Mouse (Mus musculus) intestine, embryonic 16.5 days (tissue): ENCODE measurements around the gene Atg16l2. TPM values are rescaled to one million over a fixed set of nuclear protein-coding genes. Genes with fewer than 3 reads are reported as not detected.

ENCODE experiments used
- ATAC-seq: fragments of 200-750 bp; cut with Nextera tagmentation; 2 replicates; pipeline ENCODE4 v1.8.0; 2017; ENCODE audit warnings: moderate TSS enrichment, moderate library complexity
- H3K27ac ChIP-seq: fragments of 300-500 bp; sonication (generic); 2 replicates; pipeline ENCODE4 v1.5.1; 2014; ENCODE audit warnings: mild to moderate bottlenecking, low read length
- H3K27me3 ChIP-seq: fragments of 300-500 bp; sonication (generic); replicated peaks from 2 replicates; pipeline ENCODE4 v1.6.1; 2014; ENCODE audit warnings: low read length, control low read depth, mixed read lengths; ENCODE audit not compliant: control insufficient read depth, insufficient read depth
- H3K36me3 ChIP-seq: fragments of 300-500 bp; sonication (generic); 2 replicates; pipeline ENCODE4 v1.6.1; 2014; ENCODE audit warnings: low read length, control low read depth; ENCODE audit not compliant: control insufficient read depth, insufficient read depth
- H3K4me1 ChIP-seq: fragments of 300-500 bp; sonication (generic); 2 replicates; pipeline ENCODE4 v1.6.1; 2014; ENCODE audit warnings: low read length, control low read depth, mixed read lengths; ENCODE audit not compliant: control insufficient read depth, insufficient read depth
- H3K4me2 ChIP-seq: fragments of 300-500 bp; sonication (generic); 2 replicates; pipeline ENCODE4 v1.6.1; 2014; ENCODE audit warnings: low read depth, low read length, control low read depth
- H3K4me3 ChIP-seq: fragments of 300-500 bp; sonication (generic); 2 replicates; pipeline ENCODE4 v1.5.1; 2014; ENCODE audit warnings: mild to moderate bottlenecking, low read length
- H3K9ac ChIP-seq: fragments of 300-500 bp; sonication (generic); 2 replicates; pipeline ENCODE4 v1.6.1; 2014; ENCODE audit warnings: low read depth, low read length
- H3K9me3 ChIP-seq: fragments of 300-500 bp; sonication (generic); 2 replicates; pipeline ENCODE4 v1.6.1; 2016; ENCODE audit warnings: low read length, control low read depth; ENCODE audit not compliant: control insufficient read depth
- WGBS: fragments of 180-500 bp; shearing (Covaris S2); extraction: QIAGEN DNeasy Blood & Tissue Kit; methylation state at CpG from one replicate; pipeline ENCODE4 v1.1.7; 2014; 5-methylcytosine and 5-hydroxymethylcytosine counted together
- polyA plus RNA-seq: library from polyadenylated mRNA; unstranded; fragments of >200 nt; fragmentation: Nextera tagmentation; extraction: Ambion mirVana; gene quantifications from 2 replicates; pipeline ENCODE4 v1.2.1, GENCODE M21; 2015

The Atg16l2 gene
- polyA plus RNA-seq, 1 experiment from 2014 or later = 17.3 TPM

DNA sequence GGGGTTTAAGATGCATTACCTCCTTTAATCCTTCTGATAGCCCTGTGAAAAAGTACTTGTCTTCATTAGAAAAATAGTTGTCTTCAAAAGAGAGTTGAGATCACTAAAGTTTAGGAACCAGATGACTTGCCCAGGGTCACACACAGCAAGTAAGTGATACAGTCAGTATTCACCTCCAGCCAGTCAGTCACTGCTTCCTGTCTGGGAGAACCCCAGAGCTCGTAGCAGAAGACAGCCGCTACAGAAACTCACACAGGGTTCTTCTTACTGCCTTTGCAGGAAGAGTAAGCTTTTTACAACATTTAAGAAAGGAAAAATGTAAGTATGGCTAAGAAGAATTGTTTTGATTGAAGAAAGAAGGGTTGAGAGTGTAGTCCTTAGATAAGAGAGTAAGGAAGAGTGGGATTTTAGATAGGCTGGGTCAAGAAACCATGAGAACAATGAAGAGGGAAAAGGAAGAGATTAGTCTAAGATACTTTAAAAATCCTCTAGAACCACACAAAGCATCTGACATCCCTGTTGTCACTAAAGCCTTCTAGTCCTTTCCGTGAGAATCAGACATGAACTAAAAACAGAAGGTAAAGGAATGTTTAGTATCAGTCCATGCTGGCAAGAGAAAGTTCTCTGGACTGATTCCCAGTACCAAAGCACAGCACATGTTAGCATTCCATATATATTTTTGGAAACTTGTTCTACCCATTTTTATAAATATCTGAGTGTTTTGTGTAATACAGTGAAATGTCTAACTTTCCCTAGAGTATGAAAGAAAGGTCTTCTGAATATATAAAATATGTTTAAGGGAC is 34.4 kb downstream of the Atg16l2 start:
- 51% methylated on average over 3 of the region's 3 CpGs for WGBS
- no peak overlapping the region for H3K4me3 ChIP-seq
- H3K9ac ChIP-seq = no peak overlapping the region
- no peak for ATAC-seq
- no peaks in the 10 kb centered on the region for H3K36me3 ChIP-seq
- no peak overlapping the region for H3K4me2 ChIP-seq
- no peaks in the 10 kb centered on the region for H3K4me1 ChIP-seq
- peak overlapping the region; percentile 60; the same call in 1 of the 2 replicates for H3K27ac ChIP-seq
- no peaks in the 10 kb centered on the region for H3K9me3 ChIP-seq
- no peaks in the 10 kb centered on the region for H3K27me3 ChIP-seq

DNA sequence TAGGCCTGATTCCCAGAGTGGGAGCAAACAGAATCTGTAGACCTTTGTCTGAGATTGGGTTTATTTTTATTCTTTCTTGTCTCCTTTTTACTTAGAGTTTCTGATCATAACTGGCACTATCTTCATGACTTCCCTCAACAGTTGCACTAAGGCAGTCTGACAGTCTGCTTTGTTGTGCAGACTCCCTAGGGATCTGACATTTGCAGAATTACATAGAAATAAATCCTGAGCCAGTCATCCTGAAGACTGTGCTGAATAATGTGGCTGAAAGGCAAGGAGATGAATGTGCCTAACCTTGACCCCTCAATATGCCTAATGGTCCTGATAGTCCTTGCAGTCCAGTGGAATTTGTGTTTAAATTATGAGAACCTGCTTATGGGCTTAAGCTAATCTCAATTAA is 38.5 kb downstream of the Atg16l2 start:
- no peaks in the 10 kb centered on the region for H3K9me3 ChIP-seq
- H3K4me1 ChIP-seq = no peaks in the 10 kb centered on the region
- H3K4me3 ChIP-seq = no peak overlapping the region
- no peak overlapping the region for H3K9ac ChIP-seq
- H3K36me3 ChIP-seq = peaks cover 7% of the 10 kb centered on the region
- ATAC-seq = no peak
- H3K27ac ChIP-seq = no peak overlapping the region
- no peaks in the 10 kb centered on the region for H3K27me3 ChIP-seq
- H3K4me2 ChIP-seq = no peak overlapping the region

DNA sequence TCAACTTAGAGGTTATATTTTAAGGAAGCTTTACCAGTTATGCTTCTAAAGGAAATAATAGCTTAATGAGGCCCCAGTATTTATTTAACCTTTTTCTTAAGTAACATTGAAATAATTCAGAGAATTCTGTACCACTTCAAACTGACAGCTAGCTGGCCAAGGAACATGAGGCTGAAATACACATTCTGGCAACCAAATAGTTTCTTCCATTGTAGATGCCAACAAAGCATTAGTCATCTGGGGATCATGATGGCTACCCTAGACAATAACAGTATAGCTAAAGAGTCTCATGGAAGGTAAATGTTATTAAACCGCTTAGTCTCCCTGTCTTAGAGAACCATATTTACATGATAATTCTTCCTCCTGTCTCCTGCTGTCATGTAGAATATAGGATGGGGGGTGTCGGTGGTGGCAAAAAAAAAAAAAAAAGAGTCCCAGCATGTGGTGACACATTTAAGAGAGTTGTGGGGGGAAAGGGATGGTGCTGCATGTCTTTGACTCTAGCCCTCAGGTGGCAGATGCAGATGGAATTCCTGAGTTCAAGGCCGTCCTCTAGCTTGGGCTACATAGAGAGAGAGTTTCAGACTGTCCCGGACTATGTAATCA is 40.0 kb downstream of the Atg16l2 start:
- H3K9ac ChIP-seq = no peak overlapping the region
- H3K4me2 ChIP-seq = no peak overlapping the region
- no peaks in the 10 kb centered on the region for H3K27me3 ChIP-seq
- H3K4me3 ChIP-seq = no peak overlapping the region
- no peak overlapping the region for H3K27ac ChIP-seq
- no peak for ATAC-seq
- 76% methylated on average over 4 of the region's 4 CpGs for WGBS
- H3K4me1 ChIP-seq = no peaks in the 10 kb centered on the region
- H3K36me3 ChIP-seq = peaks cover 7% of the 10 kb centered on the region
- H3K9me3 ChIP-seq = no peaks in the 10 kb centered on the region

DNA sequence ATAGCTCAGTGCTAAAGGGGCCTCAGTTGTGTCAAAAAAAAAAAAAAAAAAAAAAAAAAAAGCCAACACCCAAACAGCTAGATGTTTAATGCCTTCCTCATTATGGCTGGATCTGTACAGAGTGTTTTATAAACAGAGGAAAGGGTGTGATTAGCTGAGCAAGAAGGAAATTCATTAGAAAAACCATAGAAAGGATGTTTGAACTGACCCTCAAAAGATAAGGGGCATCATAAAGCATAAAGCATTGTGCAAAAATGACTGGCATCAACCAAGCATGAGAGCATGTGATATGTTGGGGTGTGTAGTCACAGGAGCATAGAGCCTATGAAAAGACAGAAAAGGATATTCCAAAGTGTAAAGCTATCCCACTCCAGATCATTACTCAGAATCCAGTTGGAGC is 43.6 kb downstream of the Atg16l2 start:
- Histone ChIP-seq H3K9ac (no peak overlapping the region), H3K4me3 (no peak overlapping the region), H3K27ac (peak overlapping the region; percentile 34; the same call in 1 of the 2 replicates), H3K4me2 (no peak overlapping the region), H3K27me3 (no peaks in the 10 kb centered on the region), H3K4me1 (no peaks in the 10 kb centered on the region), H3K9me3 (no peaks in the 10 kb centered on the region), H3K36me3 (peaks cover 7% of the 10 kb centered on the region)
- peak; percentile 88 for ATAC-seq

DNA sequence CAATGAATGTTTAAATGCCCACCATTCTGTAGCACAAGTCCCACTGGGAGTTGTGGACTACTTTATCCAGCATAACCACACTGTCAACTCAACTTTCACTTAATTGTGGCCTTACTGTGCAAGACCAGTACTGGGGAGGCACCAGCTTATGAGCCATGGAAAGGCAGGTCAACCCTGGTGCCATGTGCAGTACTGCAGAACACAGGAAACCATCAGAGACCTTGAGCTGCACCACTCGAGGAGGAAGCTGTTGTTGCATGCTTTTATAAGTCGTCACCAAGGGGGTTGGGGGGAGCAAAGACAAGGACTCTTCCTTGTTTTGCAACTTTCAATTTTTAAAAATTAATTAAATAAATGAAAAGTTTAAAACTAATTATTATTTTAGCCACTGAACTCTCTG is 49.0 kb downstream of the Atg16l2 start:
- no peaks in the 10 kb centered on the region for H3K27me3 ChIP-seq
- H3K4me3 ChIP-seq = no peak overlapping the region
- H3K9ac ChIP-seq = no peak overlapping the region
- 0 out of 2 replicates have a peak, but pooled peaks cover 3% of the 10 kb centered on the region for H3K36me3 ChIP-seq
- ATAC-seq = no peak
- H3K4me1 ChIP-seq = peaks cover 3% of the 10 kb centered on the region; the same call in 1 of the 2 replicates
- no peaks in the 10 kb centered on the region for H3K9me3 ChIP-seq
- H3K27ac ChIP-seq = no peak overlapping the region
- H3K4me2 ChIP-seq = no peak overlapping the region
- WGBS = 64% methylated on average over 2 of the region's 2 CpGs

DNA sequence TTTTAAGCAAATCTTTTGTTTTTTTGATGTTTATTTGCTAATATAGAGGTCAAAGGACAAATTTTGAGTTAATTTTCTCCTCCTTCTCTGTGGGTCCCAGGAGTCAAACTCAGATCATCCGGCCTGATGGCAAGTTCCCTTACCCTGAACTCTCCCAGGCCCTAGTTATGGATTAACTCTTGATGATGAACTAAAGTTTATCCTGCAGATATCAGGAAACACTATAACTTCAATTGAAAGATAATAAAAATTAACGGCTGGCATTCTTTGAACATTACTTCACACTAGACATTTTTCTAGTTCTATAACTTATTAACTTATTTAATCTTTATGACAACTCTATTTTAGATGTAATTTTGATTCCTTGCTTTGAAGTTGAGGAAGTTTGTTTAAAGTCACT is 52.9 kb downstream of the Atg16l2 start:
- H3K27ac ChIP-seq = no peak overlapping the region
- H3K36me3 ChIP-seq = 0 out of 2 replicates have a peak, but pooled peaks cover 3% of the 10 kb centered on the region
- H3K9ac ChIP-seq = no peak overlapping the region
- peak; percentile 89 for ATAC-seq
- H3K4me2 ChIP-seq = no peak overlapping the region
- H3K27me3 ChIP-seq = no peaks in the 10 kb centered on the region
- H3K9me3 ChIP-seq = no peaks in the 10 kb centered on the region
- peaks cover 3% of the 10 kb centered on the region; the same call in 1 of the 2 replicates for H3K4me1 ChIP-seq
- 52% methylated on average over 2 of the region's 2 CpGs for WGBS
- H3K4me3 ChIP-seq = no peak overlapping the region

DNA sequence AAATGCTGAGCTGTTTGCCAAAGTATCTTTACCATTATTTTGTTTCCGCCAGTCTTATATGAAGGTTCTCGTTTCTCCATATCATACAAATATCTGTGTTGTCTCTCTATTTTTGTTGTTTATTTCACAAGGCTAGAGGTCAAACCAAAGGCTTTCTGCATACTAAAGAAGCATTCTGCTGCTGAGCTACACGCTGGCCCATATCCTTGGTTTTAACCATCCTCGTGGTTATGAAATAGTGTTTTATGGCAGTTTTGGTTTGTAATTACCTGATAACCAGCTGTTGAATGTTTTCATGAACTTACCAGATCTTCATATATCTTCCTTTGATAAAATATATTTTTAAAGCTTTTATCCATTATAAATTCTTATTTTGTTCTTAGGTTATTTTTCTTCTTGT is 53.3 kb downstream of the Atg16l2 start:
- Histone ChIP-seq H3K4me3 (no peak overlapping the region), H3K9me3 (no peaks in the 10 kb centered on the region), H3K36me3 (0 out of 2 replicates have a peak, but pooled peaks cover 3% of the 10 kb centered on the region), H3K27me3 (no peaks in the 10 kb centered on the region), H3K4me2 (no peak overlapping the region), H3K27ac (no peak overlapping the region), H3K4me1 (peaks cover 3% of the 10 kb centered on the region; the same call in 1 of the 2 replicates), H3K9ac (no peak overlapping the region)
- ATAC-seq = peak; percentile 64
- 74% methylated on average over 4 of the region's 4 CpGs for WGBS

DNA sequence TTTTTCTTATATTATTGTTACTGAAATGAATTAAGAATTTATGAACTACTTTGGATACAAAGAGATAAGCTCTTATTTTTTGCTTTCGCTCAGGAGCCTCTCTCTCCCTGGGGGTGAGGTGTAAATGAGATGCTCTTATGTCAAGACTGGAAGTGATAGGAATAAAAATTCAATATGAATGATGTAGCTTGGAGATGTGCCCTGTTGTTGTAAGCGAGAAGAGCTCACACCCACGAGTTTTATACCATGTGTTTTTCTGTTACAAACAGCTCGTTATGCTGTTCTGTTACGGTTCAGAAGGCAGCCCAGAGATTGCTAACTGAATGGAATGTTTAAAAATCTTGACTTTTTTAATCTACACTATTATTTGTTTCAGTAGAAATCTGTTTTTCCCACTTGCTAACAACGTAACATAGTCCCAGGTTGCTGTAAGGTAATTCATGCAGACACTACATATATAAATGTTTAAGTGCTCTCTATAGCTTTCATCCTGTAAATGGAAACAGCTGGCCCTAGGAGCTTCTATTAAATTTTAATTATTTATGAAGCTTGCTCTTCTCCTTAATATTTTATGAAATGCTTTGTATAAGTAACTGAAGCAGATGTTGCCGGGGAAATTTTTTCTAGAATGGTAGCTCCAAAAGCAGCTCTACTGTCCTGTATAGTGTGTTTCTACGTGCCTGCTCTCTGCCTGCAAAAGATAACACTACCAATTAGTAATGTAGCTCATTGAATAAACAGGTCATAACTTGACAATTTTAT is 65.2 kb downstream of the Atg16l2 start:
- ATAC-seq = no peak
- no peaks in the 10 kb centered on the region for H3K4me1 ChIP-seq
- WGBS = 72% methylated on average over 8 of the region's 8 CpGs
- H3K36me3 ChIP-seq = no peaks in the 10 kb centered on the region
- no peak overlapping the region for H3K9ac ChIP-seq
- no peaks in the 10 kb centered on the region for H3K27me3 ChIP-seq
- H3K27ac ChIP-seq = no peak overlapping the region
- no peak overlapping the region for H3K4me2 ChIP-seq
- no peaks in the 10 kb centered on the region for H3K9me3 ChIP-seq
- no peak overlapping the region for H3K4me3 ChIP-seq

DNA sequence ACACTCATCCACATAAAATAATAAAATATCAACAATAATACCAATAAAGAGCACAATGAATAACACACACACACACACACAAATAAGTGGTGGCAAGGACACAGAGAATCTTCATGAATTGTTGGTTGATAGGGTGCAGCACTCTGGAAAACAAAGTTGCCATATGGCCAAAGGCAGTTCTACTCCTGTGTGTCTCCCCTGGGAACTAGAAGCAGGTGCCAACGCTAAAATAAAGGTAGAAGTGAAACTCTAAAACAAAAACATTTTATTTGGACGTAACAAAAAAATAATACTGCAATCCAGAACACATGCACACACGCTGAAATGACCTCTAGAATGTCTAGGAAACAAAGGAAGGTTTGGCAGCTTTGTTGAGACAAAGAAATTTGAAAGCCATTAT is 69.3 kb downstream of the Atg16l2 start:
- no peaks in the 10 kb centered on the region for H3K36me3 ChIP-seq
- H3K4me1 ChIP-seq = 0 out of 2 replicates have a peak, but pooled peaks cover 4% of the 10 kb centered on the region
- no peaks in the 10 kb centered on the region for H3K27me3 ChIP-seq
- 76% methylated on average over 3 of the region's 3 CpGs for WGBS
- H3K9me3 ChIP-seq = no peaks in the 10 kb centered on the region
- ATAC-seq = no peak
- no peak overlapping the region for H3K4me3 ChIP-seq
- no peak overlapping the region for H3K27ac ChIP-seq
- no peak overlapping the region for H3K4me2 ChIP-seq
- no peak overlapping the region for H3K9ac ChIP-seq
